Mouse (Mus musculus) brown adipose tissue, adult 24 weeks (tissue): Measurements from ENCODE around the gene Ccdc88c. TPM values are rescaled to one million over a fixed set of nuclear protein-coding genes. Genes with fewer than 3 reads are reported as not detected.

Source experiments
- H3K27ac ChIP-seq: fragments of 200-500 bp; replicated peaks from 2 replicates; pipeline ENCODE4 v1.5.1; 2012; ENCODE audit warnings: low read depth, mild to moderate bottlenecking, low read length
- H3K4me1 ChIP-seq: fragments of 200-500 bp; 2 replicates; pipeline ENCODE4 v1.6.1; 2012; ENCODE audit warnings: low read length, mixed read lengths; ENCODE audit not compliant: control insufficient read depth, insufficient read depth, insufficient read length
- H3K4me3 ChIP-seq: fragments of 200-500 bp; 2 replicates; pipeline ENCODE4 v1.5.1; 2012; ENCODE audit warnings: low read depth, mild to moderate bottlenecking, low read length, moderate library complexity; ENCODE audit not compliant: insufficient read depth
- polyA plus RNA-seq: library from polyadenylated mRNA; stranded (reverse); fragments of >200 nt; gene quantifications from 2 replicates; pipeline ENCODE4 v1.2.4, GENCODE M21; 2012; ENCODE audit not compliant: missing spikeins, insufficient read depth, insufficient read length

Gene Ccdc88c
- polyA plus RNA-seq: 2.2 and 4.0 TPM in 2 replicates

GRCm38 (mm10) chr12:101028954-101029731, at the start of gene Ccdc88c:
TSS of gene Ccdc88c (minus strand) at chr12:101029056.
- H3K4me1 ChIP-seq: peaks cover 4% of the 10 kb centered on the region; the same call in 1 of the 2 replicates
- H3K27ac ChIP-seq: peak within 1 kb of the TSS; percentile 39

GRCm38 (mm10) chr12:101077955-101078354, 49.1 kb upstream of the Ccdc88c start:
- Histone ChIP-seq H3K4me1 (peaks cover 15% of the 10 kb centered on the region), H3K4me3 (no peak overlapping the region), H3K27ac (no peak overlapping the region)

More at GRCm38 (mm10) chr12:101028954-101029731, at the start of gene Ccdc88c:
- peak within 1 kb of the TSS; percentile 80 for H3K4me3 ChIP-seq

GRCm38 (mm10) chr12:101075433-101075832, 46.6 kb upstream of the Ccdc88c start:
- Histone ChIP-seq H3K4me1 (peaks cover 8% of the 10 kb centered on the region), H3K4me3 (no peak overlapping the region), H3K27ac (no peak overlapping the region)

GRCm38 (mm10) chr12:101074821-101075429, 46.1 kb upstream of the Ccdc88c start:
- H3K27ac ChIP-seq: no peak overlapping the region
- H3K4me3 ChIP-seq: no peak overlapping the region
- H3K4me1 ChIP-seq: peaks cover 8% of the 10 kb centered on the region

- Histone ChIP-seq H3K4me3 (no peak overlapping the region), H3K4me1 (0 out of 2 replicates have a peak, but pooled peaks cover 2% of the 10 kb centered on the region), H3K27ac (no peak overlapping the region)
Observed at GRCm38 (mm10) chr12:101069813-101070212, 41.0 kb upstream of the Ccdc88c start.

- Histone ChIP-seq H3K4me3 (no peak overlapping the region), H3K27ac (no peak overlapping the region), H3K4me1 (0 out of 2 replicates have a peak, but pooled peaks cover 2% of the 10 kb centered on the region)
Observed at GRCm38 (mm10) chr12:101066329-101066728, 37.5 kb upstream of the Ccdc88c start.

DNA sequence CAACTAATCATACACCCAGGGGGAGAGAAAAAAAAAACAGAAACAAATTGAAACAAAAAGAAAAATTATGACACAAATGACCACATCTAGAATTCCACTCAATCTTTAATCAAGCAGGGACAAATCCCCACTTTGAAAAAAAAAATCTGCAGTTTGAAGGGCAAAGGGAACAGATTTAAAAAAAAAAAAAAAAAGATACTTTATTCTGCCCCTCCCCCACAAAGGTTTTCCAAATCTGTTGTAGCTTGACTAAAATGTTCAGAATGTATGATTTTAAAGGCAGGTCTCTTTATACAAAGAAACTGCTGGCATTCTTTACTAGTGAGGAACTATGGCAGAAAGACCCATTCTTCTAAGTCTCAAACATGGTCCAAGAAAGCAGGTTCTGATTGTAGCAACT, 11.1 kb upstream of the Ccdc88c start:
- Histone ChIP-seq H3K4me3 (no peak overlapping the region), H3K27ac (no peak overlapping the region)

GRCm38 (mm10) chr12:101028247-101028953, 456 bp downstream of the Ccdc88c start:
- Histone ChIP-seq H3K27ac (peak overlapping the region; percentile 39), H3K4me3 (peak overlapping the region; percentile 80), H3K4me1 (peaks cover 4% of the 10 kb centered on the region; the same call in 1 of the 2 replicates)

More for the DNA sequence above, 11.1 kb upstream of the Ccdc88c start:
- no peaks in the 10 kb centered on the region for H3K4me1 ChIP-seq

DNA sequence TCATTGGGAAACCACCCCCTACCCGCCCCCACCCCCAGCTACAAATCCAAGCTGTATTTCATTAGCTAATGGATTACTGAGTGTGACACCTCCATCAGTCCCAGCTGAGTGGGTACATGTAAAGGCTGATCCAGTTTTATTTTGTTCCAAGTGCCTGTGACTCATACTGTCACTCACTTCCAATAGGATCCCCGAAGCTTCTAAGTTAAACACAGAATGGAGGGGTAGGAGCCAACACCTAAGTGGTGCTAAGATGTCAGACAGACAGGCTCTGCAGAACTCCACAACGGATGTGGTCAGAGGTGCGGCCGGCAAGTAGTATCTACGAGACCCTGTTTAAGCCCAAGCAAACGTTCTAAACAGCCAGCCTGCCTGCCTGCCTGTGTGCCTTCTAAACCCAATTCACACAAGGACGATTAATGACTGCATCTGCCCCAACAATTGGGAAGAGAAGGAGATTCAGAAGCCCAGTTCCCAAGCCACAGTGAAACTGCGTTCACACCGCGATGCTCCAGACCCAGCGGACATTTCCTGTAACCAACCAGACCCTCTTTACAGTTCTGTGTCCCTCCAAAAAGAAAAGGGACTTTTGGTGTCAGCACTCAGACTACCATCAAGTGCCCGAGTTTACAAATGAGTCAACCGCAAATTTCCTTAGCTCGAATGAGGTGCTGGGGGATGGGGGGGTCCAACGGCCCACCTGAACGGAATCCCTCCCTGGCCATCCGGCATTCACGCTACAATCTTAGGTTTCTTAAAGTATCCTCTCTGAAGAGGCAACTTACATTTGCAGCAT, 1.2 kb downstream of the Ccdc88c start:
- H3K4me1 ChIP-seq: peaks cover 6% of the 10 kb centered on the region
- H3K4me3 ChIP-seq: peak overlapping the region; percentile 80
- peak overlapping the region; percentile 39 for H3K27ac ChIP-seq

- peak overlapping the region; percentile 36; the same call in 1 of the 2 replicates for H3K27ac ChIP-seq
- peak overlapping the region; percentile 57 for H3K4me3 ChIP-seq
- peaks cover 6% of the 10 kb centered on the region for H3K4me1 ChIP-seq
Observed at GRCm38 (mm10) chr12:101026946-101027345, 1.9 kb downstream of the Ccdc88c start.

- peaks cover 6% of the 10 kb centered on the region for H3K4me1 ChIP-seq
- peak overlapping the region; percentile 57 for H3K4me3 ChIP-seq
- H3K27ac ChIP-seq: no peak overlapping the region
Observed at GRCm38 (mm10) chr12:101026518-101026917, 2.3 kb downstream of the Ccdc88c start.

DNA sequence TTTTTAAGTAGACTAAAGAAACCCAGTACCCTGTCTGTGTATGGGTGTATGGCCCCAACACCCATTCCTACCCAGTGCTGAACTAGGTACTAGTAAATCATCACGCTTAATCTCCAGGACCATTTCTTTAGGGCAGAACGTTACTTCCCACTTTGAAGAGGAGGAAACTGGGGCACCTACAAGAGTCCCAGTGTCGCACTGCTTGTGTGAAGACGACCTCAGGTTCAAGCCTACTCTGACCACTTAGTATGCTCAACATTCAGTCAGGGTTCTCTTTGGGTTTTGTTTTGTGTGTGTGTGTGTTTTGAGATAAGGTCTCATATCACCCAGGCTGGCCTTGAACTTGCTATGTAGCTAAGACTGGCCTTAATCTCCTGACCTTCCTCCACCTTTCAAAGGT, 2.8 kb downstream of the Ccdc88c start:
- H3K27ac ChIP-seq: no peak overlapping the region
- peaks cover 6% of the 10 kb centered on the region for H3K4me1 ChIP-seq
- H3K4me3 ChIP-seq: peak overlapping the region; percentile 57

DNA sequence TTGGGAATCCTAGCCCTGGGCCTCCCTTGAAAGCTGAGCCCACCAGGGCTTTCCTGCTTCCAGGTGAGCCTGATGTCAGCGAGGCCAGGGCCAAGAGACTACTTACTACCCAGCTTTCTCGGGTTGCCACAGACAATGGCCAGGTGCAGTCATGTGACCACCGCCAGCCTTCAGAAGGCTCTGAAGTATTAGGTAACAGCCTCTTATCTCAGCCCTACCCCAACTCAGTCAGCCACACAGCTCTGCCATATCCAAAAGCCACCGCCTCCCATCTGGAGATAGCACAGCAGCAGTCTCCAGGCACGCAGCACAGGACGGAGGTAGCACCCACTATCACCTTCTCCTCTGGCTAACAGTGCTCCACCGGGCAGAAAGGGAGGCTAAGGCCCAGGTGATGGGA, 3.5 kb downstream of the Ccdc88c start:
- Histone ChIP-seq H3K4me3 (peak overlapping the region; percentile 57; the same call in 1 of the 2 replicates), H3K4me1 (peaks cover 6% of the 10 kb centered on the region), H3K27ac (no peak overlapping the region)

DNA sequence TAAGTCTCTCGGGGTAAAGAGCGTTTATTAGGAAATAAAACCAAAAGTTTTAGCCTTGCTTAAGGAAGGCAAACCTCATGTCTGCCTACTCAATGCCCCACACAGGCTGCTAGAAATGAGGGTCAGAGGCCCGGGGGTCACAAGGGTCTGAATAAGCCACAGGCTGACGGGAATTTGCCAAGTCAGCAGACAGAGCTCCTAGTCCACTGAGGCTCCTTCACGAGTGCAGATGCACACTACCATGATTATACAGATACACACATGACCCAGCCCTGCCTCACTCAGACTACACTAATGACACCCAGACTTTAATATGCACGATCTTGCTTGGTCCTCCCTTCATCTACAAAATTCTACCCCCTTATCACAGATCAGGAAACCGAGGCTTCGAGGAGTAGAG, 4.0 kb downstream of the Ccdc88c start:
- no peak overlapping the region for H3K27ac ChIP-seq
- no peak overlapping the region; the same call in 1 of the 2 replicates for H3K4me3 ChIP-seq
- H3K4me1 ChIP-seq: peaks cover 10% of the 10 kb centered on the region
